Mouse (Mus musculus): Measurements from ENCODE around the gene Zp3. TPM values are rescaled to one million over a fixed set of nuclear protein-coding genes. Genes with fewer than 3 reads are reported as not detected.

The Zp3 gene
- polyA plus RNA-seq, 1 experiment from 2014 or later, result not detected

- 89% methylated on average over 3 of the region's 3 CpGs for WGBS
- Histone ChIP-seq H3K9ac (ENCODE audit: low read depth, low read length) (no peak overlapping the region), H3K4me1 (replicated peaks; ENCODE audit: control insufficient read depth, insufficient read depth, low read length) (no peaks in the 10 kb centered on the region), H3K27me3 (ENCODE audit: control insufficient read depth, insufficient read depth, low read length) (no peaks in the 10 kb centered on the region), H3K4me3 (ENCODE audit: low read depth, low read length) (no peak overlapping the region), H3K9me3 (ENCODE audit: control insufficient read depth, low read length) (no peaks in the 10 kb centered on the region), H3K36me3 (ENCODE audit: control insufficient read depth, insufficient read depth, low read length) (0 out of 2 replicates have a peak, but pooled peaks cover 2% of the 10 kb centered on the region), H3K4me2 (replicated peaks; ENCODE audit: low read depth, low read length) (no peak overlapping the region), H3K27ac (ENCODE audit: low read depth, low read length) (no peak overlapping the region)
- no peak for ATAC-seq (ENCODE audit: low FRiP score)
- DNase-seq (ENCODE audit: low spot score), result no peak
Measured at GRCm38 (mm10) chr5:136025712-136026111, 45.8 kb downstream of the Zp3 start.

- no peak overlapping the region for H3K4me2 ChIP-seq (replicated peaks; ENCODE audit: low read depth, low read length)
- H3K27ac ChIP-seq (ENCODE audit: low read depth, low read length), result no peak overlapping the region
- no peaks in the 10 kb centered on the region for H3K27me3 ChIP-seq (ENCODE audit: control insufficient read depth, insufficient read depth, low read length)
- H3K9me3 ChIP-seq (ENCODE audit: control insufficient read depth, low read length), result no peaks in the 10 kb centered on the region
- H3K36me3 ChIP-seq (ENCODE audit: control insufficient read depth, insufficient read depth, low read length), result 0 out of 2 replicates have a peak, but pooled peaks cover 3% of the 10 kb centered on the region
- no peak overlapping the region for H3K4me3 ChIP-seq (ENCODE audit: low read depth, low read length)
- WGBS, result 78% methylated on average over 9 of the region's 9 CpGs
- H3K4me1 ChIP-seq (replicated peaks; ENCODE audit: control insufficient read depth, insufficient read depth, low read length), result no peaks in the 10 kb centered on the region
- ATAC-seq (ENCODE audit: low FRiP score) (no peak), DNase-seq (ENCODE audit: low spot score) (no peak)
- no peak overlapping the region for H3K9ac ChIP-seq (ENCODE audit: low read depth, low read length)
Measured at GRCm38 (mm10) chr5:136026859-136027258, 47.0 kb downstream of the Zp3 start.

- H3K9ac ChIP-seq (ENCODE audit: low read depth, low read length), result no peak overlapping the region
- H3K27ac ChIP-seq (ENCODE audit: low read depth, low read length), result no peak overlapping the region
- H3K9me3 ChIP-seq (ENCODE audit: control insufficient read depth, low read length), result no peaks in the 10 kb centered on the region
- no peaks in the 10 kb centered on the region for H3K4me1 ChIP-seq (replicated peaks; ENCODE audit: control insufficient read depth, insufficient read depth, low read length)
- H3K4me3 ChIP-seq (ENCODE audit: low read depth, low read length), result no peak overlapping the region
- ATAC-seq (ENCODE audit: low FRiP score) (no peak), DNase-seq (ENCODE audit: low spot score) (no peak)
- peaks cover 7% of the 10 kb centered on the region; the same call in 1 of the 2 replicates for H3K36me3 ChIP-seq (ENCODE audit: control insufficient read depth, insufficient read depth, low read length)
- H3K4me2 ChIP-seq (replicated peaks; ENCODE audit: low read depth, low read length), result no peak overlapping the region
- H3K27me3 ChIP-seq (ENCODE audit: control insufficient read depth, insufficient read depth, low read length), result no peaks in the 10 kb centered on the region
- WGBS, result 83% methylated on average over 11 of the region's 11 CpGs
Measured at GRCm38 (mm10) chr5:136027612-136028311, 47.9 kb downstream of the Zp3 start.

- Histone ChIP-seq H3K27me3 (ENCODE audit: control insufficient read depth, insufficient read depth, low read length) (no peaks in the 10 kb centered on the region), H3K27ac (ENCODE audit: low read depth, low read length) (no peak overlapping the region), H3K4me2 (replicated peaks; ENCODE audit: low read depth, low read length) (no peak overlapping the region), H3K4me1 (replicated peaks; ENCODE audit: control insufficient read depth, insufficient read depth, low read length) (no peaks in the 10 kb centered on the region), H3K36me3 (ENCODE audit: control insufficient read depth, insufficient read depth, low read length) (peaks cover 5% of the 10 kb centered on the region; the same call in 1 of the 2 replicates), H3K9ac (ENCODE audit: low read depth, low read length) (no peak overlapping the region), H3K4me3 (ENCODE audit: low read depth, low read length) (no peak overlapping the region), H3K9me3 (ENCODE audit: control insufficient read depth, low read length) (no peaks in the 10 kb centered on the region)
- ATAC-seq (ENCODE audit: low FRiP score), result no peak
- DNase-seq (ENCODE audit: low spot score), result no peak
- 82% methylated on average over 4 of the region's 4 CpGs for WGBS
Measured at GRCm38 (mm10) chr5:136034868-136035267, 55.0 kb downstream of the Zp3 start.

- Histone ChIP-seq H3K4me2 (replicated peaks; ENCODE audit: low read depth, low read length) (no peak overlapping the region), H3K9me3 (ENCODE audit: control insufficient read depth, low read length) (no peaks in the 10 kb centered on the region), H3K27me3 (ENCODE audit: control insufficient read depth, insufficient read depth, low read length) (no peaks in the 10 kb centered on the region), H3K27ac (ENCODE audit: low read depth, low read length) (no peak overlapping the region), H3K9ac (ENCODE audit: low read depth, low read length) (no peak overlapping the region), H3K4me1 (replicated peaks; ENCODE audit: control insufficient read depth, insufficient read depth, low read length) (no peaks in the 10 kb centered on the region), H3K36me3 (ENCODE audit: control insufficient read depth, insufficient read depth, low read length) (peaks cover 5% of the 10 kb centered on the region; the same call in 1 of the 2 replicates), H3K4me3 (ENCODE audit: low read depth, low read length) (no peak overlapping the region)
- DNase-seq (ENCODE audit: low spot score), result no peak
- no peak for ATAC-seq (ENCODE audit: low FRiP score)
- 71% methylated on average over 1 of the region's 1 CpGs for WGBS
Measured at GRCm38 (mm10) chr5:136035285-136035684, 55.4 kb downstream of the Zp3 start.

- no peaks in the 10 kb centered on the region for H3K4me1 ChIP-seq (replicated peaks; ENCODE audit: control insufficient read depth, insufficient read depth, low read length)
- no peak overlapping the region for H3K27ac ChIP-seq (ENCODE audit: low read depth, low read length)
- H3K9ac ChIP-seq (ENCODE audit: low read depth, low read length), result no peak overlapping the region
- DNase-seq (ENCODE audit: low spot score) (no peak), ATAC-seq (ENCODE audit: low FRiP score) (no peak)
- H3K4me3 ChIP-seq (ENCODE audit: low read depth, low read length), result no peak overlapping the region
- H3K4me2 ChIP-seq (replicated peaks; ENCODE audit: low read depth, low read length), result no peak overlapping the region
- no peaks in the 10 kb centered on the region for H3K9me3 ChIP-seq (ENCODE audit: control insufficient read depth, low read length)
- H3K36me3 ChIP-seq (ENCODE audit: control insufficient read depth, insufficient read depth, low read length), result peaks cover 5% of the 10 kb centered on the region; the same call in 1 of the 2 replicates
- WGBS, result 80% methylated on average over 1 of the region's 1 CpGs
- no peaks in the 10 kb centered on the region for H3K27me3 ChIP-seq (ENCODE audit: control insufficient read depth, insufficient read depth, low read length)
Measured at GRCm38 (mm10) chr5:136036667-136037066, 56.8 kb downstream of the Zp3 start.

Other genes with a start within 250 kb of the Zp3 start
- 62.5 and 70.0 TPM in 2 replicates for gene Tmem120a, start 235.7 kb upstream of the Zp3 start, polyA plus RNA-seq (2014; fragmentation: Nextera tagmentation; extraction: Ambion mirVana)
- 0.36 and 0.54 TPM in 2 replicates for gene Styxl1, start 201.7 kb upstream of the Zp3 start, polyA plus RNA-seq (2014; fragmentation: Nextera tagmentation; extraction: Ambion mirVana)
- gene Mdh2, start 201.6 kb upstream of the Zp3 start, polyA plus RNA-seq (2014; fragmentation: Nextera tagmentation; extraction: Ambion mirVana), result 620 and 621 TPM in 2 replicates
- 33.2 and 39.8 TPM in 2 replicates for gene Srrm3, start 173.2 kb upstream of the Zp3 start, polyA plus RNA-seq (2014; fragmentation: Nextera tagmentation; extraction: Ambion mirVana)
- 16.6 and 26.1 TPM in 2 replicates for gene Hspb1, start 92.2 kb upstream of the Zp3 start, polyA plus RNA-seq (2014; fragmentation: Nextera tagmentation; extraction: Ambion mirVana)
- 204 and 208 TPM in 2 replicates for gene Ywhag, start 45.5 kb upstream of the Zp3 start, polyA plus RNA-seq (2014; fragmentation: Nextera tagmentation; extraction: Ambion mirVana)
- gene Ssc4d, start 5.6 kb upstream of the Zp3 start, polyA plus RNA-seq (2014; fragmentation: Nextera tagmentation; extraction: Ambion mirVana), result 1.6 and 2.4 TPM in 2 replicates
- gene Dtx2, start 14.7 kb downstream of the Zp3 start, polyA plus RNA-seq (2014; fragmentation: Nextera tagmentation; extraction: Ambion mirVana), result 21.6 and 23.5 TPM in 2 replicates
- gene Upk3b, start 58.4 kb downstream of the Zp3 start, polyA plus RNA-seq (2014; fragmentation: Nextera tagmentation; extraction: Ambion mirVana), result 0.11 and 0.45 TPM in 2 replicates
- 2.4 and 2.7 TPM in 2 replicates for gene Upk3bl, start 74.4 kb downstream of the Zp3 start, polyA plus RNA-seq (2014; fragmentation: Nextera tagmentation; extraction: Ambion mirVana)
- gene Rasa4, start 103.8 kb downstream of the Zp3 start, polyA plus RNA-seq (2014; fragmentation: Nextera tagmentation; extraction: Ambion mirVana), result 5.2 and 6.1 TPM in 2 replicates
- 238 and 247 TPM in 2 replicates for gene Polr2j, start 136.5 kb downstream of the Zp3 start, polyA plus RNA-seq (2014; fragmentation: Nextera tagmentation; extraction: Ambion mirVana)
- gene Lrwd1, start 156.0 kb downstream of the Zp3 start, polyA plus RNA-seq (2014; fragmentation: Nextera tagmentation; extraction: Ambion mirVana), result 34.7 and 37.5 TPM in 2 replicates
- gene Alkbh4, start 156.0 kb downstream of the Zp3 start, polyA plus RNA-seq (2014; fragmentation: Nextera tagmentation; extraction: Ambion mirVana), result 18.8 and 20.3 TPM in 2 replicates
- gene Orai2, start 190.6 kb downstream of the Zp3 start, polyA plus RNA-seq (2014; fragmentation: Nextera tagmentation; extraction: Ambion mirVana), result 8.2 and 8.3 TPM in 2 replicates
- gene Prkrip1, start 218.9 kb downstream of the Zp3 start, polyA plus RNA-seq (2014; fragmentation: Nextera tagmentation; extraction: Ambion mirVana), result 86.1 and 87.6 TPM in 2 replicates

Measured in hindbrain, embryonic 11.5 days (tissue).